8 mouse cellular contexts compared by ENCODE assay signal in the genomic region with DNA sequence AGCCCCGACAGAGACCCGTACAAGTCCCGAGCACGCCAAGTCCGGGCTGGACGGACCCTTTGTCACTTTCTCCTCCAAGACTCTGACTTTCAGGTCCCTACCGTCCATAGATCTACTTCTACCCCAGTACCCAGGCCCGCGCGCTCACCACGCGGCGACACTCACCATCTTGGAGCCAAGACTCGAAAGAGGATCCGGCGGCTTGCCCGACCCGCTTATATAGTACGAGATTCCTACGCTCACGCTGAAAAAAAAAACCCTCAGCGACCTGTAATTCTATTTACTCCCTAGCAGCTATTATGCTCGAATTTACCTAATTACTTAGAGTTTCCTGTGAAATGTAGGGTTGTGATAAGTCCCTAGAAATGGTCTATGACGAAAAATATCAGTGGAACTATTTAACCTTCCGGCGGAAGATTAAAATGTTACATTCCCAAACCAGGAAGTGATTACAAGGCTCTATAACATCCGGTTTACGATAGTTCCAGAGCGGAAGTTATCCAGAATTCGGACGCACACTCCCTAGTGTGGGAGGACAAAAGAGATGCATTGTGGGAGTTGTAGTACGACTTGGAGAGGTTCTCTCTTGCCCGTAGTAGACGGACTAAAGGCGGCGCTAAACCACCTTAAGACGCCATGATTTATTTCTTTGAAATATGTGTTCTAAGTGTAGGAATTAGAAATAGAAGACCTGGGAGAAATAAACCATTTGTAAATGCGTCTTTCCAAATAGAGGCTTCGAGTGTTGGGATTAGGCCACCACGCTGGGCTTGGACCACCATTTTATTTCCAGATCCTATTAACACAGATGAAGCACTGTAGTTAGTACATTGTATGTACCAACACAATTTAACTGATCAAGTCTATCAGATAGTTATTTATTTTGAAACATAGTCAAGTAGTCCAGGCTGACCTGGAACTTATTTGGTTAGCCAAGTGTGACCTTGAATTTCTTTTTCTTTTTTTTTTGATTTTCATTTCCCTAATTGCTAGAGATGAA. TPM values are rescaled to one million over a fixed set of nuclear protein-coding genes. Genes with fewer than 3 reads are reported as not detected.
DNase-seq lines count a peak whose midpoint lies in the region; ATAC-seq and TF ChIP-seq lines count a peak whose summit lies in the region.

A gene (minus strand): TSS at position 437 of the 1,000 bp plus-strand sequence.

- peaks cover 29% of the 10 kb centered on the region for H3K36me3 ChIP-seq in heart, embryonic 12.5 days
- peaks cover 14% of the 10 kb centered on the region; the same call in 1 of the 2 replicates for H3K36me3 ChIP-seq in kidney, postnatal 0 days (ENCODE audit: insufficient read depth, low read length)
- peaks cover 20% of the 10 kb centered on the region for H3K36me3 ChIP-seq in liver, embryonic 11.5 days (ENCODE audit: control insufficient read depth, insufficient read depth, low read length)
- H3K36me3 ChIP-seq in stomach, embryonic 14.5 days (ENCODE audit: control insufficient read depth, insufficient read depth, low read length) = peaks cover 10% of the 10 kb centered on the region

- H3K4me1 ChIP-seq in heart, embryonic 12.5 days (replicated peaks) = peaks cover 8% of the 10 kb centered on the region
- H3K4me1 ChIP-seq in kidney, postnatal 0 days (replicated peaks; ENCODE audit: insufficient read depth, low read length) = no peaks in the 10 kb centered on the region
- H3K4me1 ChIP-seq in liver, embryonic 11.5 days (replicated peaks; ENCODE audit: control insufficient read depth, insufficient read depth, low read length) = peaks cover 13% of the 10 kb centered on the region
- 0 out of 2 replicates have a peak, but pooled peaks cover 3% of the 10 kb centered on the region for H3K4me1 ChIP-seq in stomach, embryonic 14.5 days (ENCODE audit: control insufficient read depth, insufficient read depth, low read length)

- peak within 1 kb of the TSS; percentile 90 for H3K4me2 ChIP-seq in heart, embryonic 12.5 days
- peak within 1 kb of the TSS; percentile 76 for H3K4me2 ChIP-seq in kidney, postnatal 0 days (ENCODE audit: low read length)
- H3K4me2 ChIP-seq in liver, embryonic 11.5 days = peak within 1 kb of the TSS; percentile 96
- peak within 1 kb of the TSS; percentile 66 for H3K4me2 ChIP-seq in stomach, embryonic 14.5 days (replicated peaks; ENCODE audit: low read depth, low read length)

- H3K9me3 ChIP-seq in heart, embryonic 12.5 days (replicated peaks) = no peaks in the 10 kb centered on the region
- H3K9me3 ChIP-seq in kidney, postnatal 0 days (replicated peaks; ENCODE audit: low read length) = no peaks in the 10 kb centered on the region
- H3K9me3 ChIP-seq in liver, embryonic 11.5 days (ENCODE audit: control insufficient read depth, low read length) = no peaks in the 10 kb centered on the region
- H3K9me3 ChIP-seq in stomach, embryonic 14.5 days (ENCODE audit: control insufficient read depth, low read depth, low read length) = no peaks in the 10 kb centered on the region

- peak; percentile 98 for DNase-seq in CD4-positive helper T cell, adult 2 months (ENCODE audit: low read depth, low spot score)
- peak; percentile 99 for DNase-seq in brain, embryonic 18.5 days (ENCODE audit: low read depth, low spot score)
- peak; percentile 99 for DNase-seq in kidney, postnatal 0 days (ENCODE audit: low spot score)
- DNase-seq in liver, embryonic 11.5 days (ENCODE audit: low spot score) = peak; percentile 79
- peak; percentile 98 for DNase-seq in naive thymus-derived CD4-positive, alpha-beta T cell, adult 2 months (ENCODE audit: low read depth)

- no peaks in the 10 kb centered on the region for H3K27me3 ChIP-seq in heart, embryonic 12.5 days (replicated peaks)
- H3K27me3 ChIP-seq in kidney, postnatal 0 days (ENCODE audit: insufficient read depth, low read length) = no peaks in the 10 kb centered on the region
- no peaks in the 10 kb centered on the region; the same call in 1 of the 2 replicates for H3K27me3 ChIP-seq in liver, embryonic 11.5 days (replicated peaks; ENCODE audit: control insufficient read depth, insufficient read depth, low read length)
- no peaks in the 10 kb centered on the region for H3K27me3 ChIP-seq in stomach, embryonic 14.5 days (ENCODE audit: control insufficient read depth, insufficient read depth, low read length)

- peak within 1 kb of the TSS; percentile 96 for H3K9ac ChIP-seq in heart, embryonic 12.5 days
- H3K9ac ChIP-seq in kidney, postnatal 0 days (ENCODE audit: low read depth, low read length) = peak within 1 kb of the TSS; percentile 90
- peak within 1 kb of the TSS; percentile 98 for H3K9ac ChIP-seq in liver, embryonic 11.5 days (ENCODE audit: low read depth, low read length)
- H3K9ac ChIP-seq in stomach, embryonic 14.5 days (replicated peaks; ENCODE audit: low read depth, low read length) = peak within 1 kb of the TSS; percentile 92

- peak within 1 kb of the TSS; percentile 75 for H3K27ac ChIP-seq in heart, embryonic 12.5 days (ENCODE audit: poor library complexity, severe bottlenecking)
- peak within 1 kb of the TSS; percentile 69; the same call in 1 of the 2 replicates for H3K27ac ChIP-seq in kidney, postnatal 0 days
- peak within 1 kb of the TSS; percentile 87 for H3K27ac ChIP-seq in liver, embryonic 11.5 days (ENCODE audit: low read depth, low read length)
- peak within 1 kb of the TSS; percentile 67; the same call in 1 of the 2 replicates for H3K27ac ChIP-seq in stomach, embryonic 14.5 days (ENCODE audit: low read length)

- peak; percentile 87 for ATAC-seq in erythroid progenitor cell, adult 5-6 weeks (replicated peaks; ENCODE audit: low FRiP score, poor library complexity, severe bottlenecking)
- peak; percentile 97 for ATAC-seq in heart, embryonic 12.5 days (ENCODE audit: insufficient number of reproducible peaks, low FRiP score)
- ATAC-seq in kidney, postnatal 0 days (replicated peaks; ENCODE audit: low FRiP score, low read depth) = peak; percentile 97
- peak; percentile 89 for ATAC-seq in liver, embryonic 11.5 days (replicated peaks; ENCODE audit: low FRiP score)
- peak; percentile 97 for ATAC-seq in stomach, embryonic 14.5 days (ENCODE audit: insufficient number of reproducible peaks, insufficient read depth, low FRiP score, low read depth)

- peak; percentile 60 for TF ChIP-seq CTCF in kidney, postnatal 0 days (IDR thresholded peaks at IDR 0.05; ENCODE audit: low read depth)

- WGBS in heart, embryonic 12.5 days = 1% methylated on average over 40 of the region's 40 CpGs
- WGBS in kidney, postnatal 0 days = 1% methylated on average over 40 of the region's 40 CpGs
- under 1% methylated on average over 40 of the region's 40 CpGs for WGBS in liver, embryonic 11.5 days
- WGBS in stomach, embryonic 14.5 days = 1% methylated on average over 40 of the region's 40 CpGs

- H3K4me3 ChIP-seq in heart, embryonic 12.5 days = peak within 1 kb of the TSS; percentile 99
- H3K4me3 ChIP-seq in kidney, postnatal 0 days (replicated peaks; ENCODE audit: low read depth, low read length) = peak within 1 kb of the TSS; percentile 72
- H3K4me3 ChIP-seq in liver, embryonic 11.5 days (ENCODE audit: low read depth, low read length) = peak within 1 kb of the TSS; percentile 87
- peak within 1 kb of the TSS; percentile 75 for H3K4me3 ChIP-seq in stomach, embryonic 14.5 days (ENCODE audit: low read depth, low read length)

RNA-seq across cellular contexts. Expression of the gene that starts here (rescaled TPM):
- total RNA-seq in erythroid progenitor cell, adult 5-6 weeks (2015; ENCODE audit: low replicate concordance) = 581 and 593 TPM in 2 replicates
- 151 and 338 TPM in 2 replicates for total RNA-seq in erythroid progenitor cell, adult 5-6 weeks (2017; ENCODE audit: low replicate concordance)
- polyA plus RNA-seq in heart, embryonic 12.5 days (2016; fragmentation: Nextera tagmentation; extraction: Ambion mirVana) = 420 and 432 TPM in 2 replicates
- 836 and 985 TPM in 2 replicates for polyA plus RNA-seq in kidney, postnatal 0 days (2015; fragmentation: Nextera tagmentation; extraction: Ambion mirVana)
- 848 and 955 TPM in 2 replicates for polyA plus RNA-seq in liver, embryonic 11.5 days (2014; fragmentation: Nextera tagmentation; extraction: Ambion mirVana)
- polyA plus RNA-seq in stomach, embryonic 14.5 days (2014; fragmentation: Nextera tagmentation; extraction: Ambion mirVana) = 1,148 and 1,216 TPM in 2 replicates

Comparison
In these comparisons a context has a peak if more than half of its experiments do, and no peak if none do; other contexts are left out.
1. Peak in every context shown above with its lines: DNase-seq, ATAC-seq, H3K4me3 ChIP-seq and H3K27ac ChIP-seq.